Mouse (Mus musculus) cerebellum, adult 11 months (tissue): ENCODE data around the gene Il11ra1.
"Not testable (repeated sequence)": the region's sequence is repeated elsewhere in the genome, so short reads cannot be mapped to it uniquely, and the experiment has no call there.

Source experiments
- DNase-seq: peaks from one replicate; pipeline ENCODE4 v3.0.0; 2022

Il11ra1 gene

GRCm38 (mm10) chr4:41756440-41756839 lies 56.7 kb downstream of the Il11ra1 start:
- DNase-seq: no peak

GRCm38 (mm10) chr4:41757321-41757720 lies 57.5 kb downstream of the Il11ra1 start:
- DNase-seq: no peak

GRCm38 (mm10) chr4:41758021-41758420 lies 58.2 kb downstream of the Il11ra1 start:
- DNase-seq: no peak

GRCm38 (mm10) chr4:41758701-41759100 lies 58.9 kb downstream of the Il11ra1 start:
- no peak for DNase-seq

GRCm38 (mm10) chr4:41759206-41759605 lies 59.4 kb downstream of the Il11ra1 start:
- DNase-seq: no peak

GRCm38 (mm10) chr4:41759656-41760287 lies 60.0 kb downstream of the Il11ra1 start:
- DNase-seq: no peak

- peak; percentile 90 for DNase-seq
These were observed 60.5 kb downstream of the Il11ra1 start for GRCm38 (mm10) chr4:41760288-41760721.

GRCm38 (mm10) chr4:41760911-41761310 lies 61.1 kb downstream of the Il11ra1 start:
- DNase-seq: no peak

- DNase-seq: no peak
These were observed 61.9 kb downstream of the Il11ra1 start for GRCm38 (mm10) chr4:41761680-41762079.

GRCm38 (mm10) chr4:41762099-41762687 lies 62.4 kb downstream of the Il11ra1 start:
- DNase-seq: no peak

- DNase-seq: not testable (repeated sequence)
These were observed 62.9 kb downstream of the Il11ra1 start for GRCm38 (mm10) chr4:41762688-41763114.

- DNase-seq: not testable (repeated sequence)
These were observed 63.4 kb downstream of the Il11ra1 start for GRCm38 (mm10) chr4:41763176-41763575.

GRCm38 (mm10) chr4:41767301-41767700 lies 67.5 kb downstream of the Il11ra1 start:
- DNase-seq: not testable (repeated sequence)

- DNase-seq: not testable (repeated sequence)
These were observed 73.2 kb downstream of the Il11ra1 start for GRCm38 (mm10) chr4:41772946-41773345.

GRCm38 (mm10) chr4:41773502-41773901 lies 73.7 kb downstream of the Il11ra1 start:
- DNase-seq: peak; percentile 66

- DNase-seq: peak; percentile 82
These were observed 74.2 kb downstream of the Il11ra1 start, which contains the start of gene Ccl27a for GRCm38 (mm10) chr4:41774002-41774401. Gene Ccl27a, minus strand, starts transcription at chr4:41774247.

GRCm38 (mm10) chr4:41774506-41774905 lies 74.7 kb downstream of the Il11ra1 start:
- DNase-seq: not testable (repeated sequence)

- peak; percentile 15 for DNase-seq
These were observed 76.1 kb downstream of the Il11ra1 start for GRCm38 (mm10) chr4:41775840-41776239.

GRCm38 (mm10) chr4:41781271-41781670 lies 81.5 kb downstream of the Il11ra1 start:
- DNase-seq: not testable (repeated sequence)

GRCm38 (mm10) chr4:41781748-41782485 lies 82.1 kb downstream of the Il11ra1 start:
- DNase-seq: not testable (repeated sequence)

GRCm38 (mm10) chr4:41782711-41783110 lies 82.9 kb downstream of the Il11ra1 start:
- DNase-seq: not testable (repeated sequence)

GRCm38 (mm10) chr4:41783197-41783596 lies 83.4 kb downstream of the Il11ra1 start:
- DNase-seq: not testable (repeated sequence)
